Mouse (Mus musculus): ENCODE data around the gene Snx1.

Snx1 gene

DNA sequence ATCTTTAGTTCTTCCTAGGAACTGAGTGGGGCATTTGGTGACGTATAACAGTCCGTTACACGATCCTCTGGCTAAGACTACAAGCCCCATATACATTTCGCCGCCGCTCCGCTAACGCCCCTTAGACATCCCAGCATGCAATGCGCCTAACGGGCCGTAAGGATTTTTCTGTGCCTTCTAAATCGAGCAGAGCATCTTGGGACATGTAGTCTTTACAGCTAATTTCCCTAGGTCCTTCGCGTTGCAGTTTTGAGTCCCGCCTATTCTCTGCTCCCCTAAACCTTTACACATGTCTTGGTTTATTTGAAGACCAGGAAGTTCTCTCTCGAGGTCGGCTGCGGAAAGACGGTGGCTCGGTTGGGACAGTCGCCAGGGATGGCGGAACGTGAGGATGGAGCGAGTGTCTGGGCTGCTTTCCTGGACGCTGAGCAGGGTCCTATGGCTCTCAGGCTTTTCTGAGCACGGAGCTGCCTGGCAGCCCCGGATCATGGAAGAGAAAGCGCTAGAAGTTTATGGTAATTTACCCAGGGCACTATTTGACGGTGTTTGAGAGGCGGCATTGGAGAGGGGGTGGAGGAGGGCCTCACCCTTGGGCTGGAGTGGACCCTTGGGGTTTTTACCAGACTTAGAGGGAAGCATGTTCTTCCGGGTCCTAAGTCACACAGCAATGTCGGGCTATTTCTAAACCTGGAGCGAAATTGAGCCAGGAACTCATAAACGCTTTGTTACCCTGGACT, at the start of gene Snx1, which contains the start of gene Ciao2a:
Gene Snx1 (minus strand): TSS at position 132 of the 737 bp plus-strand sequence.
Gene Ciao2a (plus strand): TSS at position 156 of the 737 bp plus-strand sequence.
- peak; percentile 99 for DNase-seq (ENCODE audit: low read depth, low spot score)

DNA sequence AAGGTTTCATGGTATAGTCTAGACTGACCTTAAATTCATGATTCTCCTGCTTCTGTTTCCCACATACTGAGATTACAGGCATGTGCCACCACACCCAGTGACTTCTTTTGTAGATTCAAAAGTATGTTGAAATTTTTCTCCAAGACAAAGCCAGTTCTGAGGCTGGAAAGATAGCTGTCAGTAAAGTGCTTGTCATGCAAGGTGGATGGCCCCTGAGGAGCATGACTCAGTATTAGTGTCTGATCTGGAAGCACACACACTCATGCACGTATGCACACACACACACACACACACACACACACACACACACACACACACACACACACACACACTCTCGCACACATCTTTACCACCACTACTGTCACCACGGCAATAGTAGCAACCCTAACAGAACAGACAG, 48.6 kb upstream of the Snx1 start:
- DNase-seq (ENCODE audit: low read depth, low spot score): no peak

DNA sequence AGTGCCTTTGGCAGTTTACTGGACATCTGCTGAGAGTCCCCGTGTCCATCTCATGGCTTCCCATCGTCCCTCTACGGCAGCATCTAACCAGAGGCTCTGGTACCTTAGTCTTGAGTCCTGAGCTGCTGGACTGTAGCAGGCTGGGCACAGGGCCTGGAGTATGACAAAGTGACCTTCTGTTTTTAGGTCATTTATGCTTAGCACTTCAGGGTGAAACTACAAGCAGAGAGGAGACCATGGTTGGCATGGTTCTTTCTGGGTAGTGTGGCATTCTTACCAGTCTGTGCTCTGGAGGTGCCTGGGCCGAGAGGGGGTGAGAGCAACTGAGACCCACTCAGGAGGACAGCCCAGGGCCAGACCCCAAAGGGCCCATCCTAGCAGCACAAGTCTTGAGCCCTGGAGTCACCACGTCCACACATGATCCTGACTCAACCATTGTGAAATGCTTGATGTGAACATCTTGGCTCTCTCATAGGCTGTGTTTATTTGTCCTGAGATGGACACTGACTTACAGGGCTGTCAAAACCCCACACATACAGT, 47.0 kb upstream of the Snx1 start:
- DNase-seq (ENCODE audit: low read depth, low spot score): peak; percentile 14

DNA sequence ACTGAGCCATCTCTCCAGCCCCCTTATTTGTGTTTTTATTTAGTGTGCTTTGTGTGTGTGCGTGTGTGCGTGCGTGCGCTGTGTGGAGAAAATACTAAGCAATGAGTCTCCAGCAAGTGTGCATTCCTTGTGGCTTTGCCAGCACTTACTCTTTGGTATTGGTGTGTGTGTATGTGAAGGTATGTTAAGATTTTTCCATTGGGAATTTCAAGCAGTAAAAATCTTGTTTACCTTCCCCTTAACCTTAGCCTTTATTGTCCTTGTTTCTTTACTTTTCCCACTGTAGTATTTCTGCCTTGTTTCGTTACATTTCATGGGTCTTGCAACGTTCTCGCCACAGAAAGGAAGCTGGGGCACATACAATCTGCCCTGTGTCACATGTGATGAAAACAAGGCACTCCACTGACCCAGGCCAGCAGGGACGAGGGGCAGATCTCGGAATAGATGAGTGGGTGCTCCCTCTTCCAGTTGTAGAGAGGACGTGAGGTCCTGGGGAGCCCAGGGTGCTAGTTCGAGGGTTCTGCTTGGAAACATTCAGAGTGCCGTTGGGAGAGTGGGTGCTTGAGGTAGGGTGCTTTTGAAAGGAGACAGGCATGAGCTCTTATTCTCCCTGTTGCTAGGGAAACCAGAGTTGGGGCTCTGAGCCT, 45.0 kb upstream of the Snx1 start:
- no peak for DNase-seq (ENCODE audit: low read depth, low spot score)

DNA sequence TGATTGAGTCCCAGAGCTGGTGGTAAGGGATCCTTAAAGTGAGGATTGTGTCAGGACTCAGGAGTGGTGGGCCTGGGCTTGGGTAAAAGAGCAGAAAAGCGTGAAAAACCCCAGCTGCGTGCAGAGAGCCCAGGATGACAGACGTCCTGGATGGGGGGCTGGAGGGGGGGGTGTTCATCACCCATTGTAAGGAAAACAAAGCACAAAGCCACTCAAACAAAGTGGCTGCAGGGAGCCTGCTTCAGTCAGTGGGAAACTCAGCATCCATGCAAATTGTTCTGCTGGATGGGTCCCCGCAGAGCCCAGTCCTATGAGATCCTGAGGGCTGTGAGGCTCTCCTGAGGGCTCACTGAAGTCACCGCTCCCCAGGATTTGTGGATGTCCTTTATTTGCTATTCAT, 44.1 kb upstream of the Snx1 start:
- DNase-seq (ENCODE audit: low read depth, low spot score): no peak

DNA sequence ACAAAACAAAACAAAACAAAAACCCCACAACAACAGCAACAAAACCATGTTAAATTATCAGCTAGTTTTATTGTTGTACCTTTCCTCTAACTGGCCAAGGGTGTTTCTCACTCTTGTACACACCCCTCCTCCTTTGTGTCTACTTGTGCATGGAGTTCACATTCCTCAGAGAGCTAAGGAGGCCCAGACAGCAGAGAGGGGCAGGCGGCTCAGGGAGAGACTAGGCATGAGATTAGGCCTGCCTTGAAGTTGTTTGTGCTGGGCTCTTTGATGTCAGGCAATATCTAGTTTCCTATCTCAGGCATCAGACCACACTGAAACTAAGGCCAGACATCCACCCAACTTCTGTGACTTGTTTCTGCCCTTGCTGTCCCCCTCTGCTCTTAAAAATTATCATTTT, 41.8 kb upstream of the Snx1 start:
- DNase-seq (ENCODE audit: low read depth, low spot score): no peak

DNA sequence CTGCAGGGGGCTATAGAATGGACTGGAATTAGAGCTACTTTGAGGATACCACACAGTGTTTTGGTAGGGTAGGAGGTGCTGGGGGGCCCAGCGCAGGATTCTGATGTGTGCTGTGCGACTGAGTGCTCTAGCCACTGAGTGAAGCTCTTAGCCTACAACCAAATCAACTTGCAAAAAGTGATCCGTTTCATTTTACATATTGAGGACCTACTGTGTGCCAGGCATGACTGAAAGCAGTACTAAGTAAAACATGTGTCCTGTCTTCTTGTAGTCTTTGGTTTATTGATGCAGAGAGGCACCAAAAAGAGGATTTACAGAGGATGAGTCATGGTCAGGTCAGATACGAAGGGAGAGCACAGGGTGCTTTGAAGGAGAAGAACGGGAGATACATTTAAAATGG, 40.8 kb upstream of the Snx1 start:
- DNase-seq (ENCODE audit: low read depth, low spot score): no peak

DNA sequence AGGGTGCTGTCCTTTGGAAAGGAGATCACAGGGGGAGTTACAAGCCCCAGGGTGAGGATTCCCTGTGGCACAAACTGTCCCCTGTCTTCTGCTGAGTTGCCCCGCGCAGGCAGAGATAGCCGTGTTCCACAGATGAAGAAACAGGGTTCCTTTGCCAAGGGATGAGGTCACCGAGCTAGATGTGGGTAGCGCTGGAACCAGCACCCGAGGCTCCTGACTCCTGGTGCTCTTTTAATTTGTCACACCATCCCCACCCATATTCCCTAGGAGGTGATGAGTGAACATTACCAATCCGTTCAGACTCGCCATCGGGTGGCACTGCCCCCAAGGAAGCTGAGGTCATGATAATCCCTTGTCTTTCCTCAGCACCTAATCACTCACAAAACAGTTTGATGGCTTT, 36.6 kb upstream of the Snx1 start:
- peak; percentile 19 for DNase-seq (ENCODE audit: low read depth, low spot score)

DNA sequence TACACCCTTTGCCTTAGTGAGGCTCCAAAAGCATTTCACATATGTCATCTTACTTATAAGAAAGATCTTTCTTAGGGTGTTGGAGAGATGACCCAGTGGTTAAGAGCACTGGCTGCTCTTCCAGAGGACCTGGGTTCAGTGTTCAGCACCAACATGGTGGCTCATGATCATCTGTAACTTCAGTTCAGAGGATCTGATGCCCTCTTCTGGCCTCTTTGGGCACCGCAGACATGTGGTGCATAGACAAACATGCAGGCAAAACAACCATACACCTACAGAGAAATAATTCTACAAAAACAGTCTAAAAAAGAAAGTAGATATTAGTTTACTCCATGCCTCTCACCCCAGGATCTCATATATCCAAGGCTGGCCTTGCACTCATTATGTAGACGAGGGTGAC, 33.8 kb upstream of the Snx1 start:
- no peak for DNase-seq (ENCODE audit: low read depth, low spot score)

DNA sequence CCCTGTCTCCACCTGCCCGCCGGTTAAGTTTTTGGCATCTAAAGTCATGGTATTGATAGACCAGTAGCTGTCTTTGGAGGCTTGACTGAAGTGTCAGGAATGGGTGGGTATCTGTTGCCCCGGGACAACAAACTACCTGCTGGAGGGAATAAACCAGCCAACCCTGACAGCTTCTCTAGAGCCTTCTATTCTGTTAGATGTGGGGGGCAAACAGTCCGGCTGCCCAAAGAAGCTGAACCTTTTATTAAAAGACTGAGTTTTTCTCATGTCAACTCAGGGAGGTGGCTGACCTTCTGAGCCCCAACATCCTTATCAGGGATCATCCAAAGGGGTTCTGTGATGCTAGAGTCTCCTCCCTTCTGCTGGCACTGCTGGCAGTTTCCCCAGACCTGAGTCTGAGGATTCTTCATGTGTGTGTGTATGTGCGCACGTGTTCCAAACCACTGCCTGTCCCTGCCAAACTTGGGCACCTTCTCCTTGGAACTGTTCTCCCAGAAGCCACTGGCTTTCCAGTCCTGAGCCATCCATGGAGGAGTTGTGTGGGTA, 32.6 kb upstream of the Snx1 start:
- DNase-seq (ENCODE audit: low read depth, low spot score): no peak

DNA sequence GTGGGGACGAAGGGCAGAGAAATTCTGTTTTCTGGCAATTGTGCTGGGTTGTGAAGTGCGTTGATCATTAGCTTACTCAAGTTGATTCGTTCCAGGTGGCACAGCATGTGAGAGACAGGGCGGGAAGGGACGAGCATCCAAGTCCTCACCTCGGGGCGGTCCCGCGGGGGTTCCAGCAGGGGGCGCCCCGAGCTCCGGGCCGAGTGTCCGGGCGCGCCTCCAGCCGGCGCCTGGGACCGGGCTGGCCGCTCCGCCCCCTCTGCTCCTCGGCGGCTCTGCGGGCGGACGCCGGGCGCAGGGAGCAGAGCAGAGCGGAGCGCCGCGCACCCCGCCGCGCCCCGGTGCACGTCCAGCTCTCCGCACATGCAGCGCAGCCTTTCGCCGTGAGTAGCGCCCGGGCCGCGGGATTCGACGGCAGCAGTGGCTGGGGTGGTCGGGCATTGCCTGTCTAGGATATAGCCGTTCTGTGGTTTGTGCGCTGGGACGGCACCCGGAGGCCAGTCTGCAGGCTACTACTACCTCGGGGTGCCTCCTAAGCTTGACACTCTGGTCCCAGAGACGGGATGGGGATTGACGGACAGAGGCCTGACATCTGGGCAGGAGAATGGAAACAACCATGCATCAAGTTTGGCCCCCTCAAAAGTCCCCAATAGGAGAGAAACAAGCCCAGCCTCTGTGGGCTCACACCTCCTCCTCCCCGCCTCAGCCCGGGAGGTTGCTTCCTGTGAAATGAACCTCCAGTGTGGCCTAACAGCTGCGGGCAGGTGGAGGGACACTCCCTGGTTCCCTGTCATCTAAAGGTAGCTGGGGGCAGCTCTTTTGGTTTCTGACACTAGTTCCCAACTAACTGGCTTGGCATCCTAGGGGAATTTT, 31.8 kb upstream of the Snx1 start, which contains the start of gene Dapk2:
Gene Dapk2 (plus strand): TSS at position 266 of the 873 bp plus-strand sequence.
- no peak for DNase-seq (ENCODE audit: low read depth, low spot score)

DNA sequence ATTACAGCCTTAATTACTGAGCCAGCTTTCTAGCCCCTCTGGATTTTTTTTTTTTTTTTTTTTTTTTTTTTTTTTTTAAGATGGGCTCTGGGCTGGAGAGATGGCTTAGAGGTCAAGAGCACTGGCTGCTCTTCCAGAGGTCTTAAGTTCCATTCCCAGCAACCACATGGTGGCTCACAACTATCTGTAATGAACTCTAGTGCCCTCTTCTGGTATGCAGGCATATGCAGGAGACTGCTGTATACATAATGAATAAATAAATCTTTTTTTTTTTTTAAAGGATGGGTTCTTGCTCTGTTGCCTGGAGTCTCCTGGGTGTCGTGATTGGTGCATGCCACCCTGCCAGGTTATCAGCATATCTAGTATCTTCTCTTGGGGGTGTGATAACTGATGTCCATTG, 29.1 kb upstream of the Snx1 start:
- DNase-seq (ENCODE audit: low read depth, low spot score): no peak

DNA sequence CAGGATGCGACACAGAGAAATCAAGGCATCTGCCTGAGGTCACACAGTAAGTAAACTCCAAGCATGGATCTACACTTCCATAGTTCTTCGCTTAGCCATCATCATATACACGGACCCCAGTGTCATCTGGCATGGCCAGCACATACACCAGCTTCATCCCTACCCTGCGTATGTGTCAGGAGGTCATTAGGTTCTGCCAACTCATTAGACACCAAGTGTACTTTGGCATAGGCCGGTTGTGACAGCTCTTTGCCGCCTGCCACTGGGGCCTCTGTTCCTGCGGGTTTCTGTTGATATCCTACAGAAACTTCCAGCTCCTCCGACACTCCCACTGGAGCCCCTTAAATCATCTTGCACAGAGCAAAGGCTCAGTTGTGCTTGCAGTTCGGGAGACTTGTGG, 27.6 kb upstream of the Snx1 start:
- DNase-seq (ENCODE audit: low read depth, low spot score): no peak

DNA sequence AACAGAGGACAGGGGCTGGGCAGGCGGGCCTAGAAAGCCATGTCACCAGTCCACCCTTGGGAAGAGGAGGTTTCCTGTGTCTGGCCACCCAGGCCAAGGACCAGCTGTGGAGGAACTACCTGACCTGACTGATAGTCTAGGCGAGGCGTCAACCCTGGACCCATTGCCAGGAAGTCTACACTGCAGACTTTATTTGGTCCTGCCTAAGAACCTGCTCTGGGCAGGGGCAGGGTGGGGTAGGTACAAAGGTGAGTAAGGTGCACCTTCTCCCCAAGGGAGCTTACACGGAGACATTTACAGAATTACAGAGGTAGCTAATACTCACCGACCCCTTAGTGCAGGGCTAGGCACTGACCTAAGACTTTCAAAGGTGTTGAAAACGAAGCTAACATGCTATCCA, 27.2 kb upstream of the Snx1 start:
- DNase-seq (ENCODE audit: low read depth, low spot score): no peak

DNA sequence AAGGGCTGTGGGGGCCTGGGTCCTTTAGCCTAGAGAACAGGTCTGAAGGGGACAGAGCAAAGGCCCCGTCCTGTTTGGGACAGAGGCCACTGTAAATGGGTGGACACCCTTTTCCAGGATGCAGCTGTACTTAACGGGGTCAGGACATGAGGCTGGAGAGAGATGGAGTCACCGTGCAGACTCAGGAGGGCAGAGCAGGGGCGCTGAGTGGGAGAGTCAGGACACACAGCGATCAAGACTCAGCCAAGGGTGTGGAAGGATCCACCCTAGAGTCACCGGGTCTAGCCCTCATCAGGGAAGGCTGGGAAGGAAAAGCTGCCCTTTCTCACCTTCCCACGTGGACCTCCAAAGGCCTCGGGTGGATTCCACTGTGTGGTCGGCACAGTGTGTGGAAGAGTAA, 25.6 kb upstream of the Snx1 start:
- DNase-seq (ENCODE audit: low read depth, low spot score): no peak

DNA sequence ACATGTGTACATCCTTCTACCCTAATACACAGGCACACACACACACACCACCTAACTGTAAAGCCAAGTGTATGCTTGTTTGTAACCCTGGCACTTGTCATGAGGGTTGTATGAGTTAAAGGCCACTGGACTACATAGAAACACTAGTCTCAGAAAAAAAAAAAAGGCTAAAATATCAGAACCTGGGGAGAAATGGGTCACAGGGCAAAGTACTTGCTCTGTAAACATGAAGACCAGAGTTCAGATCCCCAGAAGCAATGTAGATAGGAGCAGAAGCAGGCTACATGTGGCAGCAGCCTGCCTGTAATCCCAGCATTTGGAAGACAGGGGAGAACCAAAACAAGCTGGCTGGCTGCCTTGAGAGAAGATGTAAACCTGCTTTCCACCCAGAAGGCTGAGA, 19.8 kb upstream of the Snx1 start:
- DNase-seq (ENCODE audit: low read depth, low spot score): no peak

DNA sequence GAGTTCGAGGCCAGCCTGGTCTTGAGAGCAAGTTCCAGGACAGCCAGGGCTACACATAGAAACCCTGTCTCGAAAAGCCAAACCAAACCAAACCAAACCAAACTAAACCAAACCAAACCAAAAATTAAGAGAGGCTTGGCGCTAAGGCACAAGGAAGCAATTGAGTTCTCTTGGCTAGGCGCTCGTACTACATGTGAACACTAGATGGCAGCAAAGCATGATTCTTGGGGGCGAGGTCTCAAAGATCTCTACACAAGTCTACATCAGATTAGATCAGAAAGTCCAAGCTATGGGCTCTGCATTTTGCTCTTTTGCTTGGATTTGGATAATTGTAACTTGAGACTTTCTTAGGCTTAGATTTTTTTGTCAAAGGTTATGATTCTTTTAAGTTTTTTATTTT, 17.9 kb upstream of the Snx1 start:
- peak; percentile 91 for DNase-seq (ENCODE audit: low read depth, low spot score)

DNA sequence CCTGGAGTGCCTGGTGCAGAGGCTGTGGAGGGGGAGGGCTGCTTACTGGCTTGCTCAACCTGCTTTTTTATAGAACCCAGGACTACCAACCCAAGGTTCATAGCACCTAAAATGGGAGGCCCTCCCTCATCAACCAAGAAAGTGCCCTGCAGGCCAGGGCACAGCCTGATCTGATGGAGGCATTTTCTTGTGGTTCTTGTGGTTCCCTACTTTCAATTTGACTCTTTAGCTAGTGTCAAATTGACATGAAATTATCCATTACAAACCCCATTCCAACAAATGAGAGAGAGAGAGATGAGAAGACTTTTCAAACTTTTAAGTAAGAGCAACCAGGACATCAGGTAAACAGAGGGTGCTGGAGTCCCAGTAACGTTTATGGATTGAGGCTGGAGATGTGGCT, 15.9 kb upstream of the Snx1 start:
- no peak for DNase-seq (ENCODE audit: low read depth, low spot score)

DNA sequence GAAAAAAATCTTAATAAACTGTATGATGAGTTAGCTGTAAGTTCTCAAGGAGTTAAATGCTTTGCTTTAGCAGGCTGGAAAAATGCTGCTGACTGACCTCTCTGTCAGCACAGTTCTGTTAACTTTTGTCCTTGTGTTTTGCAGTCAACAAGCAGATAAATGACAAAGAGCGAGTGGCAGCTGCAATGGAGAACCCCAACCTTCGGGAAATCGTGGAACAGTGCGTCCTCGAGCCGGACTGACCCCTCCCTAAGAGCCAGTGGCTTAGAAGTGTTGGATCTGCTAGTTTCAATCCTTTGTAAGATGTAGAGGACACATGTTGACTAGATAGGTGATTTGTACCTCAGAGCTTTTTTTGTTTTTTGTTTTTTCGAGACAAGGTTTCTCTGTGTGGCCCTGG, 11.8 kb upstream of the Snx1 start:
- DNase-seq (ENCODE audit: low read depth, low spot score): no peak

DNA sequence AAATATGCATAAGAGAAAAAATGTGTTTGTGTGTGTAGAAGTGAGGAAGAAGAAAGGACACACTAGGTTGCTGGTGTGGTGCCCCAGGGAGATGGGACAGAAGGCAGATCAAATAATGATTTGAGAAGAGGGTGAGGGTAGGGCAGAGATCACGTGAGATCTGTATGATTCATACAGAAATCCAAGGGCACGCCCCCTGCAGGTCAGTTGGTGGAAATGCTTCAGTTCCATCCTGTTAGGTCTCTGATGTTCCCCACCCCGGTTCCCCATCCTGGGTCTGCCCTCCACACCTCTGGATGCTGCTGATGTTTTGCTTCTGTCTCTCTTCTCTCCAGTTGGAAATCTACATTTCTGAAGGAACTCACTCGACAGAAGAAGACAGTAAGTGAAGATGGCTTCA, 9.6 kb upstream of the Snx1 start:
- peak; percentile 27 for DNase-seq (ENCODE audit: low read depth, low spot score)

DNA sequence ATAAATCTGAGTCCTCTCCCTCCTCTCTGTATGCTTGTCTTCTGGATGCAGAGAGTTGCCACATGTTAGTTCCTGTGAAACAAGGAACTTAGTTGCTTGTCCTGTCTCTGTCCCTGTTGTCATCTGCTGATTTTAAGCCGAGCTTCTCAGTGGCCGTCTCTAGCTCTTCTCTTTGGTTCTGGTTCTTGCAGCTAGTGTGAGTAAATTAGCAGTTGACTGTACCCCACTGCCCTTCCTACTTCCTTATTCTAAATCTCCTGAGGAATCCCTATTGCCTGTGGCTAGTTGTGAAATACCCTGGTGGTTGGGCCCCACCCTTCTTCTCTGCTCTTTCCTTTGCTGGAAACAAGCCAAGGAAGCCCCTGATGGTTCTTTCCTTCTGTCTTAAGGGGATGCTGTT, 5.1 kb upstream of the Snx1 start:
- DNase-seq (ENCODE audit: low read depth, low spot score): no peak

DNA sequence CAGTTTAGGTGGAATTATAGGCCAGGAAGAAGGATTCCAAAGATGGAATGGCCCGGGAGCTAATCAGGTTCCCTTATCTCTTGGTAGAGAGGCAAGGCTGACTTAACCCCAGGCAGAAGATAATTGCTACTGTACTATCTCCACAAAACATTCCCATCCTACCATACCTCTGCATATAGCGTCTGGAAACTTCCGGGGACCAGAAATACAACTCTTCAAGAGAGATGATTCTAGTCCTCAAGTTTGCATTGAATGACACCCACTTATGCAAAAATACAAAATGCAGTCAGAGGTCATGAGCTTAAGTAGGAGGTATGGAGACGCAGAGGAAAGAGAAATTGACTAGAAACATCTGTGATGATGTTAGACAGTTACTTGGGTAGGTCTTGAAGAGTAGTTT, 1.5 kb upstream of the Snx1 start:
- DNase-seq (ENCODE audit: low read depth, low spot score): no peak

Data from 3T3-L1 (cell line).